Mouse (Mus musculus): ENCODE data around the gene Vwa2. TPM values are rescaled to one million over a fixed set of nuclear protein-coding genes. Genes with fewer than 3 reads are reported as not detected.

Vwa2 gene
- total and polyA plus RNA-seq, 3 experiments: not detected

- H3K4me2 ChIP-seq (ENCODE audit: insufficient read depth, low read depth, poor library complexity, severe bottlenecking): no peak overlapping the region
- H3K4me1 ChIP-seq (ENCODE audit: control insufficient read depth in 1 of 2, insufficient read depth in 2 of 2): peaks cover 2 to 9% of the 10 kb centered on the region in 2 experiments; a peak in 3 of 4 replicates
- in situ Hi-C loops (cut with MboI; ENCODE audit: low pct_ligation_motif_present, low pct_unique_long_range_greater_than_20kb, low sequenced_read_pairs) (no loop called here), dilution Hi-C loops (cut with MboI; ENCODE audit: extremely low pct_ligation_motif_present, extremely low pct_unique_long_range_greater_than_20kb, low sequenced_read_pairs) (no loop called here)
- DNase-seq (ENCODE audit: extremely low read depth): no peak
- TF ChIP-seq RAD21 (IDR thresholded peaks at IDR 0.05; ENCODE audit: low read depth, low read length) (no peak), ETS1 (conservative IDR thresholded peaks at IDR 0.05; ENCODE audit: low read depth, low read length) (no peak), USF1 (IDR thresholded peaks at IDR 0.05; ENCODE audit: low read depth, low read length) (no peak), POLR2AphosphoS2 (IDR thresholded peaks at IDR 0.05; ENCODE audit: low read depth, low read length) (no peak), JUN (IDR thresholded peaks at IDR 0.05; ENCODE audit: insufficient read depth, low read depth, low read length) (no peak), ELF1 (IDR thresholded peaks at IDR 0.05; ENCODE audit: low read depth, low read length) (no peak), GABPA (IDR thresholded peaks at IDR 0.05; ENCODE audit: insufficient replicate concordance, low read depth, low read length) (no peak), JUND (conservative IDR thresholded peaks at IDR 0.05; ENCODE audit: low read depth, low read length) (no peak), MXI1 (IDR thresholded peaks at IDR 0.05; ENCODE audit: low read depth, low read length) (no peak), CHD2 (IDR thresholded peaks at IDR 0.05; ENCODE audit: low read length) (no peak), TCF12 (IDR thresholded peaks at IDR 0.05; ENCODE audit: low read depth, low read length) (no peak)
- H3K27ac ChIP-seq (ENCODE audit: insufficient read depth, low read depth): no peak overlapping the region
- no peak overlapping the region for H3K9ac ChIP-seq (ENCODE audit: insufficient read depth, low read depth)
- H3K4me3 ChIP-seq (replicated peaks in 1 of 3; ENCODE audit: low read depth in 2 of 3, low read length in 2 of 3, poor library complexity in 1 of 3): no peak overlapping the region
- H3K27me3 ChIP-seq (replicated peaks): no peaks in the 10 kb centered on the region
- H3K36me3 ChIP-seq (replicated peaks in 1 of 2; ENCODE audit: control insufficient read depth in 1 of 2, insufficient read depth in 1 of 2, low read length in 1 of 2): no peaks in the 10 kb centered on the region
- H3K9me3 ChIP-seq (replicated peaks; ENCODE audit: low read length): peaks cover 4% of the 10 kb centered on the region
- no peaks in the 10 kb centered on the region for H3K79me2 ChIP-seq (replicated peaks; ENCODE audit: control insufficient read depth, extremely low read depth, insufficient read depth, poor library complexity, severe bottlenecking)
Observed at GRCm38 (mm10) chr19:56936253-56936652, 62.2 kb downstream of the Vwa2 start.

GRCm38 (mm10) chr19:56937911-56938310, 63.9 kb downstream of the Vwa2 start:
- H3K79me2 ChIP-seq (replicated peaks; ENCODE audit: control insufficient read depth, extremely low read depth, insufficient read depth, poor library complexity, severe bottlenecking): no peaks in the 10 kb centered on the region
- H3K9ac ChIP-seq (ENCODE audit: insufficient read depth, low read depth): no peak overlapping the region
- no peaks in the 10 kb centered on the region for H3K27me3 ChIP-seq (replicated peaks)
- TF ChIP-seq POLR2A (IDR thresholded peaks at IDR 0.05; ENCODE audit: low read depth, low read length): no peak
- TF ChIP-seq ZC3H11A (IDR thresholded peaks at IDR 0.05; ENCODE audit: low read depth, low read length): no peak
- no peak for TF ChIP-seq NELFE (IDR thresholded peaks at IDR 0.05; ENCODE audit: low read depth, low read length)
- TF ChIP-seq MAX (IDR thresholded peaks at IDR 0.05; ENCODE audit: low read length): no peak
- no peak for TF ChIP-seq CHD1 (IDR thresholded peaks at IDR 0.05; ENCODE audit: low read depth, low read length)
- no peak for TF ChIP-seq CTCF (conservative IDR thresholded peaks at IDR 0.05 in 1 of 2, IDR thresholded peaks at IDR 0.05 in 1 of 2; ENCODE audit: low read depth in 2 of 2, low read length in 2 of 2)
- no peak for TF ChIP-seq SIN3A (IDR thresholded peaks at IDR 0.05; ENCODE audit: low read length)
- H3K4me3 ChIP-seq (replicated peaks in 1 of 3; ENCODE audit: low read depth in 2 of 3, low read length in 2 of 3, poor library complexity in 1 of 3): no peak overlapping the region
- DNase-seq (ENCODE audit: extremely low read depth): no peak
- H3K4me2 ChIP-seq (ENCODE audit: insufficient read depth, low read depth, poor library complexity, severe bottlenecking): no peak overlapping the region
- no peak overlapping the region for H3K27ac ChIP-seq (ENCODE audit: insufficient read depth, low read depth)
- dilution Hi-C loops (cut with MboI; ENCODE audit: extremely low pct_ligation_motif_present, extremely low pct_unique_long_range_greater_than_20kb, low sequenced_read_pairs) (no loop called here), in situ Hi-C loops (cut with MboI; ENCODE audit: low pct_ligation_motif_present, low pct_unique_long_range_greater_than_20kb, low sequenced_read_pairs) (no loop called here)
- peaks cover 0 to 2% of the 10 kb centered on the region in 2 experiments for H3K36me3 ChIP-seq (replicated peaks in 1 of 2; ENCODE audit: control insufficient read depth in 1 of 2, insufficient read depth in 1 of 2, low read length in 1 of 2)
- H3K4me1 ChIP-seq (ENCODE audit: control insufficient read depth in 1 of 2, insufficient read depth in 2 of 2): peaks cover 2 to 9% of the 10 kb centered on the region in 2 experiments; a peak in 3 of 4 replicates
- peaks cover 4% of the 10 kb centered on the region for H3K9me3 ChIP-seq (replicated peaks; ENCODE audit: low read length)

Measured in CH12.LX (cell line).